In genomic region chr2:92076086-92076692, GRCm38 (mm10) we compare ENCODE assay signal across 24 mouse cellular contexts. TPM values are rescaled to one million over a fixed set of nuclear protein-coding genes. Genes with fewer than 3 reads are reported as not detected.
A peak's percentile ranks its signal among the peaks of the same experiment; 100 is the strongest.
DNase-seq lines count a peak whose midpoint lies in the region; ATAC-seq lines count a peak whose summit lies in the region.
"Had no signal": no experiment of that assay in that cellular context is flagged by ENCODE, and none has a peak within 500 bp of the region (broad histone marks: within the 10 kb centered on the region; RNA-seq: fewer than 3 reads in every experiment).

No protein-coding gene starts in this region.

- no peaks in the 10 kb centered on the region for H3K4me1 ChIP-seq in forebrain, embryonic 14.5 days (ENCODE audit: control insufficient read depth, insufficient read depth, low read length)
- H3K4me1 ChIP-seq in forebrain, embryonic 10.5 days, result 0 out of 2 replicates have a peak, but pooled peaks cover 3% of the 10 kb centered on the region
- no peaks in the 10 kb centered on the region for H3K4me1 ChIP-seq in midbrain, embryonic 11.5 days (ENCODE audit: control insufficient read depth, insufficient read depth, low read length)
- H3K4me1 ChIP-seq in midbrain, embryonic 14.5 days (ENCODE audit: control insufficient read depth, insufficient read depth, low read length), result no peaks in the 10 kb centered on the region
- H3K4me1 ChIP-seq: embryonic facial prominence, embryonic 15.5 days; limb, embryonic 13.5 days; neural tube, embryonic 12.5 days had no signal

- H3K36me3 ChIP-seq in forebrain, embryonic 14.5 days (ENCODE audit: control insufficient read depth, insufficient read depth, low read length), result no peaks in the 10 kb centered on the region
- H3K36me3 ChIP-seq in forebrain, embryonic 10.5 days (replicated peaks), result no peaks in the 10 kb centered on the region
- no peaks in the 10 kb centered on the region for H3K36me3 ChIP-seq in midbrain, embryonic 11.5 days (ENCODE audit: control insufficient read depth, insufficient read depth, low read length)
- H3K36me3 ChIP-seq in midbrain, embryonic 14.5 days (ENCODE audit: control insufficient read depth, insufficient read depth, low read length), result no peaks in the 10 kb centered on the region
- H3K36me3 ChIP-seq: embryonic facial prominence, embryonic 15.5 days; limb, embryonic 13.5 days; lung, embryonic 15.5 days; neural tube, embryonic 12.5 days had no signal

- no peak overlapping the region for H3K4me2 ChIP-seq in forebrain, embryonic 14.5 days (ENCODE audit: low read length)
- H3K4me2 ChIP-seq in midbrain, embryonic 11.5 days, result no peak overlapping the region
- no peak overlapping the region for H3K4me2 ChIP-seq in midbrain, embryonic 14.5 days (ENCODE audit: low read length)
- H3K4me2 ChIP-seq: embryonic facial prominence, embryonic 15.5 days; limb, embryonic 13.5 days; lung, embryonic 15.5 days; neural tube, embryonic 12.5 days had no signal

- 0 out of 2 replicates have a peak, but pooled peaks have one; percentile 23 for ATAC-seq in forebrain, embryonic 14.5 days
- ATAC-seq in midbrain, embryonic 11.5 days (ENCODE audit: low FRiP score), result no peak
- no peak for ATAC-seq in midbrain, embryonic 14.5 days (ENCODE audit: low FRiP score, low TSS enrichment)
- ATAC-seq: inflammation-experienced regulatory T-cells, adult 6 months; Patski had no signal

- DNase-seq in forebrain, embryonic 14.5 days (ENCODE audit: low spot score), result peak; percentile 47
- no peak for DNase-seq in forebrain, embryonic 10.5 days (ENCODE audit: extremely low spot score, low spot score)
- peak; percentile 17 for DNase-seq in midbrain, embryonic 11.5 days (ENCODE audit: low spot score, missing footprints)
- DNase-seq in midbrain, embryonic 14.5 days, result no peak
- peak; percentile 82 for DNase-seq in cerebellum, adult 8-10 months
- DNase-seq in retina, embryonic 14.5 days (ENCODE audit: low spot score), result peak; percentile 13
- DNase-seq in gastrocnemius, adult 8-10 months (ENCODE audit: low spot score in 2 of 2), result no peak
- DNase-seq in MN1 (ENCODE audit: low spot score), result no peak
- DNase-seq: adrenal gland, postnatal 36 days; embryo, embryonic 11 days; gastrocnemius, postnatal 25 days; kidney, adult 2 months; kidney, postnatal 25 days; lung, postnatal 4 days; right cerebral cortex, postnatal 14 days; thymus, adult 2 months had no signal

- no peaks in the 10 kb centered on the region for H3K9me3 ChIP-seq in forebrain, embryonic 14.5 days (replicated peaks; ENCODE audit: control insufficient read depth, low read length)
- H3K9me3 ChIP-seq in forebrain, embryonic 10.5 days, result no peaks in the 10 kb centered on the region
- H3K9me3 ChIP-seq in midbrain, embryonic 11.5 days (ENCODE audit: control insufficient read depth, low read length), result no peaks in the 10 kb centered on the region
- no peaks in the 10 kb centered on the region for H3K9me3 ChIP-seq in midbrain, embryonic 14.5 days (ENCODE audit: control insufficient read depth, low read length)
- H3K9me3 ChIP-seq: embryonic facial prominence, embryonic 15.5 days; limb, embryonic 13.5 days; lung, embryonic 15.5 days; neural tube, embryonic 12.5 days had no signal

- no peak overlapping the region for H3K27ac ChIP-seq in forebrain, embryonic 14.5 days (ENCODE audit: low read depth, low read length)
- no peak overlapping the region for H3K27ac ChIP-seq in forebrain, embryonic 10.5 days
- H3K27ac ChIP-seq in midbrain, embryonic 11.5 days (ENCODE audit: low read depth, low read length), result no peak overlapping the region
- H3K27ac ChIP-seq in midbrain, embryonic 14.5 days (replicated peaks; ENCODE audit: low read depth, low read length), result no peak overlapping the region
- H3K27ac ChIP-seq: embryonic facial prominence, embryonic 15.5 days; limb, embryonic 13.5 days; liver, embryonic 14.5 days; lung, embryonic 15.5 days; neural tube, embryonic 12.5 days had no signal

- no peak overlapping the region for H3K4me3 ChIP-seq in forebrain, embryonic 14.5 days (ENCODE audit: low read depth, low read length)
- H3K4me3 ChIP-seq in forebrain, embryonic 10.5 days, result no peak overlapping the region
- H3K4me3 ChIP-seq in midbrain, embryonic 11.5 days (ENCODE audit: low read depth, low read length), result no peak overlapping the region
- no peak overlapping the region for H3K4me3 ChIP-seq in midbrain, embryonic 14.5 days (replicated peaks; ENCODE audit: low read depth, low read length)
- H3K4me3 ChIP-seq: embryonic facial prominence, embryonic 15.5 days; limb, embryonic 13.5 days; lung, embryonic 15.5 days; neural tube, embryonic 12.5 days had no signal

- WGBS in forebrain, embryonic 14.5 days, result 83% methylated on average over 13 of the region's 13 CpGs
- WGBS in forebrain, embryonic 10.5 days, result 87% methylated on average over 13 of the region's 13 CpGs
- 83% methylated on average over 13 of the region's 13 CpGs for WGBS in midbrain, embryonic 11.5 days
- WGBS in midbrain, embryonic 14.5 days, result 77% methylated on average over 13 of the region's 13 CpGs

- H3K9ac ChIP-seq in forebrain, embryonic 14.5 days (ENCODE audit: low read length), result no peak overlapping the region
- no peak overlapping the region for H3K9ac ChIP-seq in midbrain, embryonic 11.5 days (ENCODE audit: low read length)
- H3K9ac ChIP-seq in midbrain, embryonic 14.5 days (replicated peaks; ENCODE audit: low read length), result no peak overlapping the region
- H3K9ac ChIP-seq: embryonic facial prominence, embryonic 15.5 days; limb, embryonic 13.5 days; liver, embryonic 14.5 days; lung, embryonic 15.5 days; neural tube, embryonic 12.5 days had no signal

- no peaks in the 10 kb centered on the region for H3K27me3 ChIP-seq in forebrain, embryonic 14.5 days (replicated peaks; ENCODE audit: control insufficient read depth, insufficient read depth, low read length)
- H3K27me3 ChIP-seq in forebrain, embryonic 10.5 days (ENCODE audit: poor library complexity, severe bottlenecking), result no peaks in the 10 kb centered on the region; the same call in 1 of the 2 replicates
- H3K27me3 ChIP-seq in midbrain, embryonic 11.5 days (ENCODE audit: control insufficient read depth, insufficient read depth, low read length), result no peaks in the 10 kb centered on the region
- H3K27me3 ChIP-seq in midbrain, embryonic 14.5 days (ENCODE audit: control insufficient read depth, insufficient read depth, low read length), result no peaks in the 10 kb centered on the region
- H3K27me3 ChIP-seq: embryonic facial prominence, embryonic 15.5 days; limb, embryonic 13.5 days; lung, embryonic 15.5 days; neural tube, embryonic 12.5 days had no signal

RNA-seq across cellular contexts. Expression of gene Phf21a, which starts 16.7 kb away (rescaled TPM):
- polyA plus RNA-seq in forebrain, embryonic 14.5 days (2014; fragmentation: Nextera tagmentation; extraction: Ambion mirVana), result 37.5 and 39.2 TPM in 2 replicates
- polyA plus RNA-seq in forebrain, embryonic 10.5 days (2016; fragmentation: Nextera tagmentation; extraction: Ambion mirVana), result 38.3 and 42.7 TPM in 2 replicates
- 34.4 and 37.5 TPM in 2 replicates for polyA plus RNA-seq in midbrain, embryonic 11.5 days (2014; fragmentation: Nextera tagmentation; extraction: Ambion mirVana)
- 32.3 and 35.4 TPM in 2 replicates for polyA plus RNA-seq in midbrain, embryonic 14.5 days (2014; fragmentation: Nextera tagmentation; extraction: Ambion mirVana)
- total RNA-seq in gastrocnemius, adult 8-10 months (2022), result 10 to 100 TPM; 20.7 to 25.6 (median 22.4) TPM

RNA-seq across cellular contexts. Expression of gene Creb3l1, which starts 51.9 kb away (rescaled TPM):
- 0.80 and 1.3 TPM in 2 replicates for polyA plus RNA-seq in forebrain, embryonic 14.5 days (2014; fragmentation: Nextera tagmentation; extraction: Ambion mirVana)
- polyA plus RNA-seq in forebrain, embryonic 10.5 days (2016; fragmentation: Nextera tagmentation; extraction: Ambion mirVana), result 0.73 and 0.86 TPM in 2 replicates
- 2.0 and 2.1 TPM in 2 replicates for polyA plus RNA-seq in midbrain, embryonic 11.5 days (2014; fragmentation: Nextera tagmentation; extraction: Ambion mirVana)
- 0.69 and 2.0 TPM in 2 replicates for polyA plus RNA-seq in midbrain, embryonic 14.5 days (2014; fragmentation: Nextera tagmentation; extraction: Ambion mirVana)
- total RNA-seq in gastrocnemius, adult 8-10 months (2022), result 1 to 10 TPM in 3 of 4 experiments, under 1 TPM in 1; 0.41 to 2.1 (median 1.4) TPM
- total RNA-seq: hematopoietic stem cell, adult 5-6 weeks had no signal

Comparison
In these comparisons a context has a peak if more than half of its experiments do, and no peak if none do; other contexts are left out.
1. DNase-seq: peak in forebrain, embryonic 14.5 days (single experiment), midbrain, embryonic 11.5 days (single experiment), cerebellum, adult 8-10 months (single experiment) and retina, embryonic 14.5 days (single experiment); none in forebrain, embryonic 10.5 days (single experiment), midbrain, embryonic 14.5 days (single experiment), gastrocnemius, adult 8-10 months (0 of 2) and MN1 (single experiment).